In genomic region chr15:102116753-102117415, GRCm38 (mm10) we compare ENCODE assay signal across 10 mouse cellular contexts. TPM values are rescaled to one million over a fixed set of nuclear protein-coding genes. Genes with fewer than 3 reads are reported as not detected.
DNase-seq lines count a peak whose midpoint lies in the region; ATAC-seq lines count a peak whose summit lies in the region.
"Had no signal": no experiment of that assay in that cellular context is flagged by ENCODE, and none has a peak within 500 bp of the region (broad histone marks: within the 10 kb centered on the region; RNA-seq: fewer than 3 reads in every experiment).

No protein-coding gene starts in this region.

- no peaks in the 10 kb centered on the region for H3K4me1 ChIP-seq in forebrain, embryonic 11.5 days (replicated peaks; ENCODE audit: control insufficient read depth, insufficient read depth, low read length)
- peaks cover 21% of the 10 kb centered on the region for H3K4me1 ChIP-seq in forebrain, embryonic 10.5 days
- peaks cover 43% of the 10 kb centered on the region for H3K4me1 ChIP-seq in limb, embryonic 15.5 days

- H3K36me3 ChIP-seq in forebrain, embryonic 11.5 days (ENCODE audit: control insufficient read depth, insufficient read depth, low read length): no peaks in the 10 kb centered on the region
- H3K36me3 ChIP-seq in forebrain, embryonic 10.5 days (replicated peaks): peaks cover 94% of the 10 kb centered on the region
- peaks cover 96% of the 10 kb centered on the region for H3K36me3 ChIP-seq in limb, embryonic 15.5 days

- no peak for ATAC-seq in forebrain, embryonic 11.5 days (replicated peaks; ENCODE audit: low FRiP score)
- 0 out of 2 replicates have a peak, but pooled peaks have one; percentile 10 for ATAC-seq in limb, embryonic 15.5 days (ENCODE audit: insufficient number of reproducible peaks, low FRiP score, low TSS enrichment, low read depth)

- no peak overlapping the region for H3K4me3 ChIP-seq in forebrain, embryonic 11.5 days (ENCODE audit: low read depth, low read length)
- H3K4me3 ChIP-seq in forebrain, embryonic 10.5 days: no peak overlapping the region
- no peak overlapping the region for H3K4me3 ChIP-seq in limb, embryonic 15.5 days

- DNase-seq in forebrain, embryonic 11.5 days (ENCODE audit: low spot score): no peak
- no peak for DNase-seq in forebrain, embryonic 10.5 days (ENCODE audit: extremely low spot score, low spot score)
- DNase-seq in layer of hippocampus, postnatal 10 days (ENCODE audit: low spot score in 2 of 2): peak; percentile 30 to 39
- no peak for DNase-seq in layer of hippocampus, postnatal 25 days (ENCODE audit: extremely low spot score in 1 of 2, low spot score in 1 of 2)
- peak; percentile 87 to 91 for DNase-seq in cerebellum, postnatal 10 days
- DNase-seq in urinary bladder, postnatal 10 days (ENCODE audit: low spot score): no peak
- DNase-seq in testis, postnatal 14 days (ENCODE audit: low spot score): no peak
- DNase-seq: retina, postnatal 1 day had no signal

- WGBS in forebrain, embryonic 11.5 days: 80% methylated on average over 11 of the region's 11 CpGs
- 85% methylated on average over 11 of the region's 11 CpGs for WGBS in forebrain, embryonic 10.5 days
- 66% methylated on average over 11 of the region's 11 CpGs for WGBS in limb, embryonic 15.5 days

- no peaks in the 10 kb centered on the region for H3K27me3 ChIP-seq in forebrain, embryonic 11.5 days (ENCODE audit: control insufficient read depth, insufficient read depth, low read length)
- H3K27me3 ChIP-seq in forebrain, embryonic 10.5 days (ENCODE audit: poor library complexity, severe bottlenecking): no peaks in the 10 kb centered on the region
- H3K27me3 ChIP-seq in limb, embryonic 15.5 days: no peaks in the 10 kb centered on the region

- H3K9me3 ChIP-seq in forebrain, embryonic 11.5 days (ENCODE audit: control insufficient read depth, low read length): no peaks in the 10 kb centered on the region
- no peaks in the 10 kb centered on the region for H3K9me3 ChIP-seq in forebrain, embryonic 10.5 days
- no peaks in the 10 kb centered on the region for H3K9me3 ChIP-seq in limb, embryonic 15.5 days

- 0 out of 2 replicates have a peak overlapping the region, but pooled peaks have one; percentile 18 for H3K27ac ChIP-seq in forebrain, embryonic 11.5 days (ENCODE audit: low read depth, low read length)
- no peak overlapping the region for H3K27ac ChIP-seq in forebrain, embryonic 10.5 days
- peak overlapping the region; percentile 69 for H3K27ac ChIP-seq in limb, embryonic 15.5 days

- no peak overlapping the region for H3K4me2 ChIP-seq in forebrain, embryonic 11.5 days (ENCODE audit: low read depth, low read length, severe bottlenecking)
- H3K4me2 ChIP-seq in limb, embryonic 15.5 days: no peak overlapping the region

- no peak overlapping the region for H3K9ac ChIP-seq in forebrain, embryonic 11.5 days (ENCODE audit: low read length)
- no peak overlapping the region for H3K9ac ChIP-seq in limb, embryonic 15.5 days

RNA-seq across cellular contexts. Expression of gene Tns2, which starts 16.7 kb away (rescaled TPM):
- polyA plus RNA-seq in forebrain, embryonic 11.5 days (2014; fragmentation: Nextera tagmentation; extraction: Ambion mirVana): 8.8 and 10.5 TPM in 2 replicates
- 11.1 and 13.1 TPM in 2 replicates for polyA plus RNA-seq in forebrain, embryonic 10.5 days (2016; fragmentation: Nextera tagmentation; extraction: Ambion mirVana)
- 10 to 100 TPM; 13.4 to 16.8 TPM for total RNA-seq in layer of hippocampus, postnatal 10 days (2021)
- total RNA-seq in layer of hippocampus, postnatal 25 days (2021): 10 to 100 TPM; 13.3 to 15.0 TPM
- polyA plus RNA-seq in limb, embryonic 15.5 days (2015; fragmentation: Nextera tagmentation; extraction: Ambion mirVana): 47.5 and 48.6 TPM in 2 replicates
- total RNA-seq: megakaryocyte-erythroid progenitor cell, adult 5-6 weeks had no signal

RNA-seq across cellular contexts. Expression of gene Spryd3, which starts 19.1 kb away (rescaled TPM):
- polyA plus RNA-seq in forebrain, embryonic 11.5 days (2014; fragmentation: Nextera tagmentation; extraction: Ambion mirVana): 12.0 and 12.1 TPM in 2 replicates
- 10.8 and 12.7 TPM in 2 replicates for polyA plus RNA-seq in forebrain, embryonic 10.5 days (2016; fragmentation: Nextera tagmentation; extraction: Ambion mirVana)
- 100 to 1,000 TPM; 148 to 163 TPM for total RNA-seq in layer of hippocampus, postnatal 10 days (2021)
- 100 to 1,000 TPM; 149 to 154 TPM for total RNA-seq in layer of hippocampus, postnatal 25 days (2021)
- 33.4 and 35.4 TPM in 2 replicates for polyA plus RNA-seq in limb, embryonic 15.5 days (2015; fragmentation: Nextera tagmentation; extraction: Ambion mirVana)

RNA-seq across cellular contexts. Expression of gene Igfbp6, which starts 27.3 kb away (rescaled TPM):
- polyA plus RNA-seq in forebrain, embryonic 11.5 days (2014; fragmentation: Nextera tagmentation; extraction: Ambion mirVana): 0.33 TPM in 1 of 2 replicates, not detected in the other
- 0.14 and 0.17 TPM in 2 replicates for polyA plus RNA-seq in forebrain, embryonic 10.5 days (2016; fragmentation: Nextera tagmentation; extraction: Ambion mirVana)
- total RNA-seq in layer of hippocampus, postnatal 10 days (2021): 1 to 10 TPM; 2.3 to 3.1 TPM
- total RNA-seq in layer of hippocampus, postnatal 25 days (2021): 10 to 100 TPM in 1 of 2 experiments, 1 to 10 TPM in 1; 8.0 to 11.1 TPM
- polyA plus RNA-seq in limb, embryonic 15.5 days (2015; fragmentation: Nextera tagmentation; extraction: Ambion mirVana): 17.5 and 24.6 TPM in 2 replicates
- total RNA-seq: megakaryocyte-erythroid progenitor cell, adult 5-6 weeks had no signal

RNA-seq across cellular contexts. Expression of gene Soat2, which starts 33.4 kb away (rescaled TPM):
- polyA plus RNA-seq in forebrain, embryonic 11.5 days (2014; fragmentation: Nextera tagmentation; extraction: Ambion mirVana): not detected in 2 replicates
- 0.09 TPM in 1 of 2 replicates, not detected in the other for polyA plus RNA-seq in forebrain, embryonic 10.5 days (2016; fragmentation: Nextera tagmentation; extraction: Ambion mirVana)
- total RNA-seq in layer of hippocampus, postnatal 10 days (2021): not detected
- total RNA-seq in layer of hippocampus, postnatal 25 days (2021): not detected
- 0.61 and 0.81 TPM in 2 replicates for polyA plus RNA-seq in limb, embryonic 15.5 days (2015; fragmentation: Nextera tagmentation; extraction: Ambion mirVana)

RNA-seq across cellular contexts. Expression of gene Eif4b, which starts 43.3 kb away (rescaled TPM):
- polyA plus RNA-seq in forebrain, embryonic 11.5 days (2014; fragmentation: Nextera tagmentation; extraction: Ambion mirVana): 122 and 129 TPM in 2 replicates
- 140 and 143 TPM in 2 replicates for polyA plus RNA-seq in forebrain, embryonic 10.5 days (2016; fragmentation: Nextera tagmentation; extraction: Ambion mirVana)
- 100 to 1,000 TPM; 178 to 181 TPM for total RNA-seq in layer of hippocampus, postnatal 10 days (2021)
- total RNA-seq in layer of hippocampus, postnatal 25 days (2021): 100 to 1,000 TPM; 182 to 188 TPM
- 103 and 111 TPM in 2 replicates for polyA plus RNA-seq in limb, embryonic 15.5 days (2015; fragmentation: Nextera tagmentation; extraction: Ambion mirVana)

Comparison
In these comparisons a context has a peak if more than half of its experiments do, and no peak if none do; other contexts are left out.
1. DNase-seq: peak in layer of hippocampus, postnatal 10 days (2 of 2) and cerebellum, postnatal 10 days (2 of 2); none in forebrain, embryonic 11.5 days (single experiment), forebrain, embryonic 10.5 days (single experiment), layer of hippocampus, postnatal 25 days (0 of 2), urinary bladder, postnatal 10 days (single experiment) and testis, postnatal 14 days (single experiment).
2. RNA of gene Igfbp6, which starts 27.3 kb away (polyA plus RNA-seq): 17.5 to 24.6 TPM in limb, embryonic 15.5 days; 0.14 to 0.17 TPM in forebrain, embryonic 10.5 days and 0.33 TPM in forebrain, embryonic 11.5 days; every median in the first group is over 10 times any median in the second.